20 mouse cellular contexts compared by ENCODE assay signal in the genomic region with DNA sequence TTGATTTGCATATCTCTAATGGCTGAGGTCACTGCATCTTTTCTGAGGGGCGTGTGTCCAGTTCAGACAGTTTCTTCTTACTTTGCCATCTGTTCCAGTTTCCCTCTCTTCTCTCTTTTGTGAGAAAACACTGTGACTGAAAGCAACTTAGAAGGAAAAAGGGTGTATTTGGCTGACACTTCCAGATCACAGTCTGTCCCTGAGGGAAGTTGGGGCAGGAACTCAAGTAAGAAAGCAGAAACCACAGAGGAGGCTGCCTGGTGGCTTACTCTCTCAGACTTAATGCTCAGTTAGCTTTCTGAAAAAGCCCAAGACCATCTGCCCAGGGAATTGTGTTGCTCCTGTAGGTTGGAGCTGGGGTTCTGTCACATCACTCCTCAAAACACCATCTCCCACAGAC. TPM values are rescaled to one million over a fixed set of nuclear protein-coding genes. Genes with fewer than 3 reads are reported as not detected.
"Had no signal": no experiment of that assay in that cellular context is flagged by ENCODE, and none has a peak within 500 bp of the region (broad histone marks: within the 10 kb centered on the region; RNA-seq: fewer than 3 reads in every experiment).

No protein-coding gene starts in this region.

- H3K4me2 ChIP-seq: limb, embryonic 13.5 days; liver, embryonic 12.5 days; liver, embryonic 15.5 days; lung, embryonic 15.5 days; midbrain, embryonic 13.5 days; neural tube, embryonic 13.5 days had no signal

- H3K4me1 ChIP-seq: liver, embryonic 12.5 days; liver, embryonic 15.5 days had no signal

- DNase-seq: kidney, adult 9 months; kidney, postnatal 14 days; kidney, postnatal 4 days; liver; lung, adult 18-20 months; lung, postnatal 10 days; lung, postnatal 36 days; thymus, postnatal 25 days had no signal

- H3K36me3 ChIP-seq: limb, embryonic 10.5 days; limb, embryonic 13.5 days; liver, embryonic 12.5 days; liver, embryonic 15.5 days; lung, embryonic 15.5 days; midbrain, embryonic 10.5 days; midbrain, embryonic 13.5 days; neural tube, embryonic 13.5 days had no signal

- H3K9ac ChIP-seq: limb, embryonic 13.5 days; liver, embryonic 12.5 days; liver, embryonic 15.5 days; lung, embryonic 15.5 days; midbrain, embryonic 13.5 days; neural tube, embryonic 13.5 days had no signal

- H3K27ac ChIP-seq: limb, embryonic 10.5 days; limb, embryonic 13.5 days; liver, embryonic 12.5 days; liver, embryonic 15.5 days; lung, embryonic 15.5 days; midbrain, embryonic 10.5 days; midbrain, embryonic 13.5 days; neural tube, embryonic 13.5 days had no signal

- H3K9me3 ChIP-seq: limb, embryonic 10.5 days; limb, embryonic 13.5 days; liver, embryonic 12.5 days; liver, embryonic 15.5 days; lung, embryonic 15.5 days; megakaryocyte, embryonic 14.5 days; midbrain, embryonic 10.5 days; midbrain, embryonic 13.5 days; neural tube, embryonic 13.5 days had no signal

- H3K27me3 ChIP-seq: limb, embryonic 13.5 days; liver, embryonic 15.5 days; lung, embryonic 15.5 days; midbrain, embryonic 13.5 days; neural tube, embryonic 13.5 days had no signal

- ATAC-seq: liver, embryonic 12.5 days; midbrain, embryonic 13.5 days; midbrain, embryonic 16.5 days had no signal

- H3K4me3 ChIP-seq: limb, embryonic 10.5 days; limb, embryonic 13.5 days; liver, embryonic 12.5 days; liver, embryonic 15.5 days; lung, embryonic 15.5 days; megakaryocyte, embryonic 14.5 days; midbrain, embryonic 10.5 days; midbrain, embryonic 13.5 days; myocyte; neural tube, embryonic 13.5 days had no signal

RNA-seq across cellular contexts. Expression of a gene that starts 56.4 kb away (rescaled TPM):
- total RNA-seq: neutrophil, adult 5-6 weeks had no signal
